Mouse (Mus musculus) macrophage (primary cell): ENCODE results near the gene Tns3. TPM values are rescaled to one million over a fixed set of nuclear protein-coding genes. Genes with fewer than 3 reads are reported as not detected.
A peak's percentile ranks its signal among the peaks of the same experiment; 100 is the strongest.

Source experiments
- H3K27ac ChIP-seq: fragments of 350-480 bp; formaldehyde crosslinking; 2 replicates; pipeline ENCODE4 v1.9.0; 2021
- H3K36me3 ChIP-seq: fragments of 350-480 bp; formaldehyde crosslinking; 2 replicates; pipeline ENCODE4 v1.9.0; 2021; ENCODE audit errors: inconsistent target
- H3K4me3 ChIP-seq: fragments of 350-480 bp; formaldehyde crosslinking; 2 replicates; pipeline ENCODE4 v1.9.0; 2021; ENCODE audit errors: inconsistent target
- H3K79me2 ChIP-seq: fragments of 350-480 bp; formaldehyde crosslinking; 2 replicates; pipeline ENCODE4 v1.9.0; 2021; ENCODE audit errors: inconsistent target
- WGBS: methylation state at CpG from one replicate; pipeline ENCODE4 v1.1.7; 2026; ENCODE audit warnings: inconsistent platforms; ENCODE audit not compliant: missing documents; 5-methylcytosine and 5-hydroxymethylcytosine counted together
- polyA plus RNA-seq: library from polyadenylated mRNA; stranded (reverse); fragments of 250-400 nt; gene quantifications from 3 replicates; pipeline ENCODE4 v1.2.4, GENCODE M21; 2018; ENCODE audit warnings: inconsistent platforms

Tns3 gene
- polyA plus RNA-seq, 1 experiment from 2014 or later, result 60.8 TPM

DNA sequence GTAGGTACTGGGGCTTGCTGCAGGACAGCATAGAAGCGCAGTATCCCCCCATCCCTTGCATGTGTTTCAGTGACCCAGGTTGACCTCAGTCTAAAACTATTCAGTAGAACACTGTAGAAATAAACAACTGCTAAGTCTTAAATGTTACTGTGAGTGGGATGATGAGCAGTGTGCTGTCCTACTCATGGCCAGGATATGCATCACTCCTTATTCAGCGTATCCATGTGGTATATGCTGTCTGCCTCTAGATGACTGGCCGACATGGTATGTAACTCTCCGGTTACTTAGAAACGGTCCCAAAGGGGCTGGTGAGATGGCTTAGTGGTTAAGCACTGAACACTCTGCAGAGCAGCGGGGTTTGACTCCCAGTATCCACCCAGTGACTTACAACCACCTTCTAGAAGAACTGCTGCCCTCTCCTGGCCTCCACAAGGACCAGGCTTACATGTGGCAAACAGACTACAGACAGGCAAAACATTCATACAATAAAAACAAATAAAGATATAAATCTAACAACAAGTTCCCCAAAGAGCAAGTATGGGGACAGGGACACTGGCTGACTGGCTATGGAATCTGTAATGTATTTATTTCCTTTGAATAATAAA lies 212.6 kb downstream of the Tns3 start:
- H3K36me3 ChIP-seq, result peaks cover 78% of the 10 kb centered on the region
- peaks cover 18% of the 10 kb centered on the region; the same call in 1 of the 2 replicates for H3K79me2 ChIP-seq
- 94% methylated on average over 6 of the region's 6 CpGs for WGBS
- no peak overlapping the region for H3K4me3 ChIP-seq
- no peak overlapping the region for H3K27ac ChIP-seq

DNA sequence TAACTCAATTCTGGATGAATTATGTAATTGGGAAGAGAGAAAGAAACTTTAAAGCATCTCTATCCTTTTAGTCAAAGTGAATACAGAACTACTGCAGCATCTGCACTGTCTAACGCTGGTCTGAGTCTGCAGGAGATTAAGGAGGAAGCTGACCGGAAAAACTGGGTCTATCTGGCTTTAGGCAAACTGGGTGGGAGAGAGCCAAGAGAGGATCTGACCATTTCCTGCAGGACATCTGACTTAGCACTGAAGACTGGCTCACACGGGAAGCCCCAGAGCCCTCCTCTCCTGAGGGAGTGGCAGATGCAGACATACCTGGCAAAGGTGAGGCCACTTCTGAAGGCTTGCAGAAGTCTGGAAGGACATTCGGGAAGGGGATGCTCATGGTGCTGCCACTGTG lies 213.8 kb downstream of the Tns3 start:
- Histone ChIP-seq H3K79me2 (peaks cover 7% of the 10 kb centered on the region; the same call in 1 of the 2 replicates), H3K27ac (no peak overlapping the region), H3K4me3 (no peak overlapping the region), H3K36me3 (peaks cover 86% of the 10 kb centered on the region)
- 95% methylated on average over 4 of the region's 4 CpGs for WGBS

DNA sequence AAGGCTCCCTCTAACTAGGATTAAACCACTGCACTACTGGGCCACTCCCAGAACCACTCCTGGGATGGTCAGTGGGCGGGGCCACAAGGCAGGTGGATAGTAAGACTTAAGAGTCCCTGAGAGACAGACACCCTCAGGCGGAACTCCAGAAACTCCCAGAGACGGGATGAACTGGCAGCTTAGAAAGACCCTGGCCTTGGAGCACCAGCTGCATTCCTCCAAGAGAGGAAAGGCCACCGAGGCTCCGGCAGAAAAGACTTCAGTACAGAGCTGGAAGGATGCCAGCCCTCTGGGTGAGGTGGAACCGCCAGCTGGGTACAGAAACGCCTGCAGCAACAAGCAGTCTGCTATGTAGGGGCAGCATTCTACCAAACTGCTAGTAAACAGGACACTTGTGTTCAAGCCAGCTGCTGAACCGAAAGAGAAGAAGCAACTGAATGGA lies 218.4 kb downstream of the Tns3 start:
- peaks cover 93% of the 10 kb centered on the region for H3K36me3 ChIP-seq
- H3K4me3 ChIP-seq, result no peak overlapping the region
- WGBS, result 70% methylated on average over 8 of the region's 8 CpGs
- no peaks in the 10 kb centered on the region; the same call in 1 of the 2 replicates for H3K79me2 ChIP-seq
- H3K27ac ChIP-seq, result no peak overlapping the region

DNA sequence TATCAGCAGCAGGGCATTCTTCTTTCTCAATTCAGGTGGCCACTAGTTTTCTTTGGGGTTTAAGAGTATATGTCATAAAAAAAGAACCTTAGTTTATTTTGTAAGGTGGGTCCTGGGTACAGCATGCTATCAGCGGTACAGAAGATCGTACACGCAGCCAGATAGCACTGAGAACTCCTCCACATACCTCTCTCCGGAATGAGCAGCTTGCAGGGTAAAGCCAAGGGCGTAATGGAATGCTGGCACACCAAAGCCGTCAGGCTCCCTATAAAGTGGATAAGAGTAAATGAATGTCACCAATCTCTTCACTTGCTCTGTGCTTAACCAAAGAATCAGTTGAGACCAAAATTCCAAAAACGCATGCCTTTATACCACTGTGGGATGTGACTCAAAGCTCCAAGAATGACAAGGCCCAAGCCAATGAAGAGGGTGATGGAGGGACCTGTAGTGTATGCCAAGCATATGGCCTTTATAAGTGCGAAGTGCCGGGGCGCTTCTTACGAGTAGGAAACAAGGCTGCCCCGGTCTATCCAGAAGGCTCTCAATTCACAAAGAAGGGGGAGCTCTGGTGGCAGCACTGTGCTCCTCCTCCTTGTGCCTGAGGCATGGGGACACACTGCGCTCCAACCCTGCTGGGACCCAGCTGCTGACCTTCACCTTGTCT lies 219.4 kb downstream of the Tns3 start:
- no peak overlapping the region for H3K4me3 ChIP-seq
- WGBS, result 91% methylated on average over 13 of the region's 13 CpGs
- peaks cover 83% of the 10 kb centered on the region for H3K36me3 ChIP-seq
- H3K79me2 ChIP-seq, result no peaks in the 10 kb centered on the region; the same call in 1 of the 2 replicates
- H3K27ac ChIP-seq, result peak overlapping the region; percentile 71; the same call in 1 of the 2 replicates

DNA sequence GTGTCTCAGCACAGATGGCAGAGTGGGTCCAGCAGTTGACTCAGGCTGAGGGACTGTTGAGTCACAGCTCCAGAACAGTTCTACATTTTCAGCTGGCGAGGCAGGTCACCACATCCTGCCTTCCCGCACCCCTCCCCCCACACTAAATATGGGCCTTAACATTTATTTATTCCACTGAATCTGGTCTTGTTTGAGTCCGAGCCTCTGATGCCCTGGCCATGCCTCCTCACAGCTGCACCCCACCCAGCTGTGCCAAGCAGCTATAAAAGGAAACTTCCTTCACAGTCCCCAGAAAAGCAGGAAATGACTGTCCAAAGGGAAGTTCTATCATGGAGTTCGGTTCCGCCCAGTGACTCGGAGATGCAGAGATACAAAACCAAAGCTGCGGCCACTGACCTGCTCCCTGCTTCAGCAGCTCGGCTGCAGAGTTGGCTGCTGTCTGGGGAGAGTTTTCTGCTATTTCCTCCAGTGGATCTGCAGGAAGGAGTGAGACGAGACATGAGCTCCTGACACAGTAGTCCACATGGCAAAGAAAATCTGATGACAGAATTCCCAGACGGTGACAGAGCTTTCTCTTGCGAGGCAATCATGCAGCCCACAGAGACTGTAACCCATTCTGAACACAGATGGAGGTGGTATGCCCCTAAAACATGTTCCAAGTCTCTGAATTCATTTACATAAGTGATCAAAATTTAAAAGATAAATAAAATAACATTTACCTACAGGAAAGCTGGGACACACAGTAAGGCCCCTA lies 220.6 kb downstream of the Tns3 start:
- peak overlapping the region; percentile 71 for H3K27ac ChIP-seq
- H3K4me3 ChIP-seq, result no peak overlapping the region
- 35% methylated on average over 11 of the region's 11 CpGs for WGBS
- no peaks in the 10 kb centered on the region; the same call in 1 of the 2 replicates for H3K79me2 ChIP-seq
- H3K36me3 ChIP-seq, result peaks cover 80% of the 10 kb centered on the region

DNA sequence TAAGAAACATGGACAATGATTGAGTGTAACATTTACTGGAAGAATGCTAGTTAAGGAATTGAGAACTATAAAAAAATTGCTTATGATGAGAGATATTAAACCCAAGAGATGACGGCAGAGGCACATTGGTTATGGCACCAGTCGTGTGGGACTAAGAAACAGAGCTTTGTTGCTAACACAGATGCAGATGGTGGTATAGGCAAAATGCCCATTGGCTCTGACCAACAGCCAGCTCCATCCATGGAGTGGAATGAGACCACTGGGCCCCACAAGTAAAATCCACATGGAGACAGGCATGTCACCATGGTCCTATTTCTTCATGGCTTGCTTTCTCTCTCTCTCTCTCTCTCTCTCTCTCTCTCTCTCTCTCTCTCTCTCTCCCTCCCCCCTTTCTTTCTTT lies 223.6 kb downstream of the Tns3 start:
- no peaks in the 10 kb centered on the region for H3K79me2 ChIP-seq

DNA sequence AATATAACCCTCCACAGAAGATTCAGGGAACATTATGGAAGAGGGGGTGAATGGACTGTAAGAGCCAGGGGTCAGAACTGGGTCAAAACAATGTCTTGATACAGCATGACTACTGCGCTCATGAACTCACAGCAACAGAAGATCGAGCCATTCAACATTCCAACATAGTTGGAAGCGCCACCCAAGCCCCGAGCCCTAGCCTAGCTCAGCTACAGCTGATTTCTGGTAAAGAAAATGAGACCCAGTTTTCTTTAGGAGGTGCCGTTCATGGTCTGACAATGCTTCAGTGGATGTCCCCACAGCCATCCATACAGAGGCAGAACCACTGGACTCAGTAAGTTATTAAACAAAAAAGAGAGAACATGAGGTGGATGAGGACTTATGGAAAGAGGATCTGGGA lies 224.1 kb downstream of the Tns3 start:
- Histone ChIP-seq H3K79me2 (no peaks in the 10 kb centered on the region), H3K36me3 (peaks cover 80% of the 10 kb centered on the region), H3K27ac (no peak overlapping the region), H3K4me3 (no peak overlapping the region)
- 97% methylated on average over 5 of the region's 5 CpGs for WGBS

More for the DNA sequence above, 223.6 kb downstream of the Tns3 start:
- H3K27ac ChIP-seq, result no peak overlapping the region
- peaks cover 81% of the 10 kb centered on the region for H3K36me3 ChIP-seq
- no peak overlapping the region for H3K4me3 ChIP-seq
- 100% methylated on average over 2 of the region's 2 CpGs for WGBS

DNA sequence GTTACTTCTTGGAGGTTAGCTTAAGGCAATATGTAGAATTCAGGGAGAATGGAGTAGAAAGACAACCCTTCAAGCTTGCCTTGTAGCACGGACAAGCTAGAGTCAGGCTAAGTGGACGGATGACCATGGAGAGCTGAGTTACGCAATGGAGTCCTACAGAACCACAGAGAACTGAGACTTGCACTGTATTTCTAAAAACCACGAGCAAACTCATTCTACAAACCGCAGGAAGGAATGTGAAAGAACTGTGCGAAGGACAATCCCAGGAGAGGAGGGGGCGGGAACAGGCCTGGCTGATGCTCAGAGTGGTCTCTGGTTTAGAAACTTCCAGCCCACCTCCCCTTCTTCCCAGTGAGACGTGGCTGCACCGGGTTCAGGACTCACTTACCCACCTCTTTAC lies 225.3 kb downstream of the Tns3 start:
- Histone ChIP-seq H3K36me3 (peaks cover 80% of the 10 kb centered on the region), H3K4me3 (no peak overlapping the region), H3K79me2 (no peaks in the 10 kb centered on the region), H3K27ac (no peak overlapping the region)
- WGBS, result 62% methylated on average over 9 of the region's 9 CpGs

DNA sequence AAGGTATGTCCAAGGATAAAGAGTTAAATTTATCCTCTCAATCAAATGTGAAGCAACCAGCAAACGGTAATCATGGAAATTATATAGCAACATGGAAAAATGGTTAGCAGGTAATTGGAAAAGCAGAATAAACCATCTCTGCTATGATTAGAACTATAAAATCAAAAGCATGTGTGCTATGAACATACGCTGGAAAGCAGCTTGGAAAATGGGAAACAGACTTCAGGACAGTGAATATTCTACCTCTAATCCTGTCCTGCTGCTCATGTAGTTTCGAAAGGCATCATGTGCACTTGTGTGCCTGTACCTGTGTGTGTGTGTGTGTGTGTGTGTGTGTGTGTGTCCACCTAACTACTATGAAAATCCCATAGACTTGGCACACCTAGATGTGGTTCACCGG lies 226.1 kb downstream of the Tns3 start:
- H3K79me2 ChIP-seq, result no peaks in the 10 kb centered on the region
- no peak overlapping the region for H3K4me3 ChIP-seq
- WGBS, result 92% methylated on average over 3 of the region's 4 CpGs
- H3K36me3 ChIP-seq, result peaks cover 80% of the 10 kb centered on the region
- H3K27ac ChIP-seq, result no peak overlapping the region

DNA sequence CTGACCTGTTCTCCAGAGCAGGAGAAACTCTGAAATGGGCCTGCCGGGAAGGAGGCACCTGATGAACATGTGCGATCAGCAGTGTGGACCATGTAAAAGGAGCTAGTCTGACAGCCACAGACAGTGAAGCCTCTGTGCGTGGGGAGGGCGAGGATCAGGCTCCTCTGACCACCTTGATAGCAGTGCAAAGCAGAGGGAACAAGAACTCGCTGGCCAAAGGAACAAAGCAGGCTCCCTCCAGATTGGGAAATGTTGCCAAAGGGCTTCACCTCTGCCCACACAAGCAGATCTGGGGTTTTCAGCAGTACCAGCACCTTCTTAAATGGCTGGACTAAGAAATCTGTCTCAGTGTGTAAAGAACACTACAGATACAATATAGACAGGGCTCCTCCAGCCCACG lies 229.2 kb downstream of the Tns3 start:
- 98% methylated on average over 5 of the region's 6 CpGs for WGBS
- peaks cover 90% of the 10 kb centered on the region for H3K36me3 ChIP-seq
- no peak overlapping the region for H3K27ac ChIP-seq
- H3K79me2 ChIP-seq, result no peaks in the 10 kb centered on the region
- H3K4me3 ChIP-seq, result no peak overlapping the region

DNA sequence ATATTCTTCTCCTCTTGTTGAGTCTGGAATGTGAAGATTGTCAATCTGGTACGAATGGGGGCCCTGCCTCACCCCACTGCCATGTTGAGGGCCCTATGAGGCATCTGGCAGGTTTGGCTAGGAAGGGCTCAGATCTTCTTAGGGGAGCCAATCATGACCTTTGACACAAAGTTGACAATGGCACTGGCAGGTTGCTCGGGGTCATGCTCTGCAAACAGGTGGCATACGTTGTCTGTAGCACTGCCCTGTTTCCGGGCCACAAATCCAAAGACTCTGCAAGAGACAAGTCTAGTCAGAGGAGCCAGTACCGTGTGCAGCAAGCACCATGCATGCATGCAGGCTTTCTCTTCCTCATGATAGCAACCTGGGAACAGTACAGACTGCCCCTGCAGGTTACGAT lies 230.0 kb downstream of the Tns3 start:
- Histone ChIP-seq H3K27ac (no peak overlapping the region), H3K36me3 (peaks cover 88% of the 10 kb centered on the region), H3K79me2 (no peaks in the 10 kb centered on the region), H3K4me3 (no peak overlapping the region)
- 88% methylated on average over 6 of the region's 6 CpGs for WGBS

DNA sequence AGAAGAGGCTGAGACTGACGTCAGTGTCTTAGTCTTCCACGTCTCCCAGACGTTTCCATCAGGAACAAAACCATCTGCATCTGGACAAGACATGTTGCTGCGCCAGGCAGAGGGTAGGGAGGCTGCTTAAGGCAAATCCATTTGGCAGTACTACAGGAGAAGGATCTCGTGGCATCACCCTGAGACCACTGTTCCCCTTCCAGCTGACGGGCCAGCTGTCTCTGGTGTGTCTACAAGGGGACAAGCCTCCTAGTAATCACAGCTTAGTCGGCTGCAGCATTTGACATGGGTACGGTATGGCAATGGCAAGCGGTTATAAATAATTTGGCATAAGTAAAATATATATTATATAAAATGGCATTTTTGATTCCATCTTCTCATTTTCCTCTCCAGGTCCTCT lies 230.9 kb downstream of the Tns3 start:
- Histone ChIP-seq H3K4me3 (no peak overlapping the region), H3K27ac (no peak overlapping the region), H3K36me3 (peaks cover 79% of the 10 kb centered on the region), H3K79me2 (no peaks in the 10 kb centered on the region)
- WGBS, result 96% methylated on average over 6 of the region's 9 CpGs

DNA sequence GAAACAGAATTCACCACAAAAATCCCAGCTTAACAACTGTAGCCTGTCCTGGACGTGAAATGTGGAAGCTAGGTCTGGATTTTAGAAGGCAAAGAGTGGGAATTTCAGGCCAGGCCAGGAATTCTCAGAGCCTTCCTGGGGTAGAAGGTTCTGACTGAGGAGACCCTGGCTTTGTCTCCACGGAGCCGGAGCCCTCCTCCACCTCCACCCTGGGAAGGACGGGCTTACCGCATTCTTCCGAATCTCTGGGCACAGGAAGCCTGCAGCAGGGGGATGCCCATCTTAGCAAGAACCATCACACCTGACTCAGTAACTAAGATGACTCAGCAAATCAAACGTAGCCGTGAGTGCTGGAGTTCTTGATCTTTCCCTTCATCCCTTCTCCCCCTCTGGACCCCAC lies 231.4 kb downstream of the Tns3 start:
- 81% methylated on average over 8 of the region's 8 CpGs for WGBS

DNA sequence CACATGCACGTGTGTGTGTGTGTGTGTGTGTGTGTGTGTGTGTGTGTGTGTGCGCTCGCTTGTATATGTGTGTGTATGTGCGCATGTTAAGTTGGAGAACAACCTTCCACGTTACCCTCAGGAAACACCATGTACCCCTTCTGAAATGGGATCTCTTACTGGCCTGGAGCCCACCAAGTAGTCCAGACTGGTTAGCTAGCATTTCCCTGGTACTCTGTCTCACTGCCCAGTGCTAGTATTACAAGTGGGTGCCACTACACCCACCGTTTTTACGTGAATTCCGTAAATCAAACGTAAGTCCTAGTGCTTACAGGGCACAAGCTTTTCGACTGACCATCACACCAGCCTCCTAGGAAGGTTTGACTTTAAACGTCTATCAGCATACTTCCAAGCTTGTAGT lies 236.7 kb downstream of the Tns3 start:
- H3K36me3 ChIP-seq, result peaks cover 24% of the 10 kb centered on the region; the same call in 1 of the 2 replicates
- H3K79me2 ChIP-seq, result no peaks in the 10 kb centered on the region
- H3K27ac ChIP-seq, result no peak overlapping the region
- no peak overlapping the region for H3K4me3 ChIP-seq
- 92% methylated on average over 7 of the region's 11 CpGs for WGBS

More for the DNA sequence above, 231.4 kb downstream of the Tns3 start:
- Histone ChIP-seq H3K4me3 (no peak overlapping the region), H3K79me2 (no peaks in the 10 kb centered on the region), H3K27ac (no peak overlapping the region), H3K36me3 (peaks cover 76% of the 10 kb centered on the region)

DNA sequence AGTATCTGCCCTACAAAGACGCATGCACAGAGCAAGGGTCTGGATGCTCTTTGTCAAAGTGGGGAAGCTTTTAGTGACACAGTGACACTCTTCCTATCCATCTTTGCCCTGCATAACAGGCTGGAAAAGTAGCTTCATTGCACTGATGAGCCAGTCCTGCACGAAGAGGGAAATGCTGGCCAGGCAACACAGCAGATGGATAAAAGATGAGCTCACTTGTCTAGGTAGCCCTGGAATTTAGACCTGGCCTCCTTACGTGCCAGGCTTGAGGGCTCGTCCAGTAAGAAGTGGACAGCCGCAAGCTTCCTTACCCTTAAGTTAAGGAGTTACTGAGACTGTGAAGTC lies 239.1 kb downstream of the Tns3 start:
- no peak overlapping the region for H3K27ac ChIP-seq
- H3K4me3 ChIP-seq, result no peak overlapping the region
- 94% methylated on average over 5 of the region's 5 CpGs for WGBS

More for the DNA sequence above, 239.1 kb downstream of the Tns3 start:
- Histone ChIP-seq H3K36me3 (peaks cover 1% of the 10 kb centered on the region; the same call in 1 of the 2 replicates), H3K79me2 (no peaks in the 10 kb centered on the region)
